Mouse (Mus musculus): ENCODE measurements around the gene Fam126b.
"Not testable (repeated sequence)": the region's sequence is repeated elsewhere in the genome, so short reads cannot be mapped to it uniquely, and the experiment has no call there.

Gene Fam126b

GRCm38 (mm10) chr1:58568456-58569130 is 17.5 kb downstream of the Fam126b start:
- no peak for DNase-seq (ENCODE audit: low spot score)

- DNase-seq (ENCODE audit: low spot score): no peak
Observed at GRCm38 (mm10) chr1:58566621-58567020, 19.5 kb downstream of the Fam126b start.

GRCm38 (mm10) chr1:58564981-58565380 is 21.1 kb downstream of the Fam126b start:
- DNase-seq (ENCODE audit: low spot score): no peak

DNA sequence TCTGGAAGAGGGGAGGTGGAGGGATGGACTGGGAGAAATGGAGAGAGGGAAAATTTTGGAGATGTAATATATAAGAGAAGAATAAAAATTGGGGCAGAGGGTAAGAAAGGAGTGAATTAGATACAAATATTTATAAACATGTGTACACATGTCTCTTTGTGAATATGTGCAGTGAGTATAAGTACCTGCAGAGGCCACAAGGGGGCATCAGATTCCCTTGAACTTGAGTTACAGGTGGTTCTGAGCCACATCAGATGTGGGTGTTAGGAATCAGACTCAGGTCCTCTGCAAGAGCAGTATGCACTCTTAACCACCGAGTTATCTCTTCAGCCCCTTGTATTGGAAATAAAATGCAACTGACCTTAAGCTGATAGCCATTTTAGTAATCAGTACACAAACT is 23.7 kb downstream of the Fam126b start:
- DNase-seq (ENCODE audit: low spot score): peak; percentile 27

- DNase-seq (ENCODE audit: low spot score): not testable (repeated sequence)
Observed at GRCm38 (mm10) chr1:58560370-58560769, 25.8 kb downstream of the Fam126b start.

DNA sequence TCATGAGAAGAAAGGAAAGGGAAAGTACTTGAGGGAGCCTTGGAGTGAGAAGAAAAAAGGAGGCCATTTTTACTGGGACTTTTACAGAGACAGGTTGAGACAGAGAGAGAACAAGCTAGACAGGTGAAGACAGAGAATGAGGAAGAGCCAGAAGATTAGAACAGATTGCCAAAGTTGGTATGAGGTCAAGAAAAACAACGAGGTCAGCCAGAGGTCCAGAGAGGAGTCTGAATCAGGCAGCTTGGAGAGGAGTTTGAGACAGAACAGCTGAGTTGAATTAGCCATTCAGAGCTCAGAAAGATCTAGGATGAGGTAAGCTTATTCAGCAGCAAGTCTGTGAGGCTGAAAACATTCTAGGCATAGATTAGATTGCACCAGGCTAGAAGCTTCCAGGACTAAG is 44.7 kb downstream of the Fam126b start:
- no peak for DNase-seq (ENCODE audit: low spot score)

DNA sequence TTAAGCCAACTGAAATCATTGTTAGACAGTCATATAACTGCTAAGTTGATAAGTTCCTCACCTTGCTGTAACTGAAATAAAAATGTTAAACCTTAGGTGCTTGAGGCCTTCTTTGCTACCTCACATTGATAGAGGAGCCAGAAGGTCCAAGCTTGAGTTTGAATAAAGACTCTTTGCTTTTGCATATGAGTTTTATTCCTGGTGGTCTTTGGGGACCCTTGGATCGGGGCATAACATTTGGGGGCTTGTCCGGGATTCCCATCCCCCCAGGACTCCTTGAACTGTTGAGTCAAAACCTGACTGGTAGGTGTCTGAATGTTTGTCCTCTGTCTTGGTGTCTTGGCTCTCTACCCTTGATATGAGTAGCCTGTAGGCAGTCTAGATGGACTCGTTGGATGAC is 78.9 kb downstream of the Fam126b start:
- no peak for DNase-seq (ENCODE audit: low spot score)

GRCm38 (mm10) chr1:58504577-58505254 is 81.4 kb downstream of the Fam126b start, which contains the start of gene Orc2:
Gene Orc2, minus strand, starts transcription at chr1:58505109.
- DNase-seq (ENCODE audit: low spot score): peak; percentile 89

DNA sequence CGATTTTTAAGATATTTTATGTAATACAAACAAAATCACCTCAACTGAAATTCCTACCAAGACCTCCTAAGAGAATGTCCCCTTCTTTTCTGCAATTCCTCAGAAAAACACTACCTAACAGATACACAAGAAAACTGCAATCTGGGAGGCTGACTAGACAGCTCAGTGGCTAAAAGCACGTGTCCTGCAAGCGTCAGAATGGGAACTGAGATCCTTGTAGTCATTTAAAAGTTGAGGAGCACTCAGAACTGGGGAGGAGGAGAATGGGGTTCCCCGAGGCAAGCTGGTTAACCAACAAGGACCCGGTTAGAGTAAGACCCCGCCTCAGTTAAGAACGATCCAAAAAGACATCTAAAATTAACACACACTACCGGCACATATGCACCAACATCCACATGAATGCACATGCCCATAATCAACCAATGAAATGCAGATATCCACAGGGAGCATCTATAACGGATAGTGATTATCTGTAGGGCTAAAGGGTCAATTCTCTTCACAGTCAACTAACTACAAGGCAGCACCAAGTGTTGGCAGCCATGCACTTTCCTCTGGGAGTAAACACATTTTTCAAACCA is 82.2 kb downstream of the Fam126b start:
- peak; percentile 11 for DNase-seq (ENCODE audit: low spot score)

GRCm38 (mm10) chr1:58503134-58503533 is 83.0 kb downstream of the Fam126b start:
- DNase-seq (ENCODE audit: low spot score): peak; percentile 2

DNA sequence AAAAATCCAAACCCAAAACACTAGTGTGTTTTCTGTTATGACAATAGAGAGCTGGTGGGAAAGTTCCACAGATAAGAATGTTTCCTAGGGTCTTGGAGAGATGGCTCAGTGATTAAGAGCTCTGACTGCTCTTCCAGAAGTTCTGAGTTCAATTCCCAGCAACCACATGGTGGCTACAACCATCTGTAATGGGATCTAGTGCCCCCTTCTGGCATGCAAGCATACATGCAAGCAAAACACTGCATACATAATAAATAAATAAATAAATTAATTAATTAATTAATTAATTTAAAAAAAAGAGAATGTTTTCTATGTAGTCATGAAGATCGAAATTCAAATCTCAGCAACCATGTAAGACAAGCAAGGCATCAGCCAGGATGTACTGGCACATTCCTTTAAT is 87.4 kb downstream of the Fam126b start:
- DNase-seq (ENCODE audit: low spot score): no peak

DNA sequence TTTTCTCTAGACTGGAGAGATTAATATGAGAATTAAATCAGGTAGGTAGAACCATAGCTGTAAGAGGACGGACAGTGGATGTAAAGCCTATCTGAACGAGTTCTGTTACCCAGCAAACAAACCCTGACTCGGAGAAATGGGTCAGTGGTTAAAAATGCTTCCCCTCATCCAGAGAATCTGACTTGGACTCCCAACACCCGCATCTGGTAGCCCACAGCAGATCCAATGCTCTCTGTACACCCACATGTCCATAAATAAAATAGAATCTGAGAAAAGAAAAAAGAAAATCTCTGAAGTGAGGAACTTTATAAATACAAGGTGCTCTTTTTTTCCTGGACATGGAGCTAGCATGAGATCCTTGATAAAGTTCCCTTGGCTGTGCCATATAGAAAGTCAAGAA is 88.4 kb downstream of the Fam126b start:
- DNase-seq (ENCODE audit: low spot score): no peak

DNA sequence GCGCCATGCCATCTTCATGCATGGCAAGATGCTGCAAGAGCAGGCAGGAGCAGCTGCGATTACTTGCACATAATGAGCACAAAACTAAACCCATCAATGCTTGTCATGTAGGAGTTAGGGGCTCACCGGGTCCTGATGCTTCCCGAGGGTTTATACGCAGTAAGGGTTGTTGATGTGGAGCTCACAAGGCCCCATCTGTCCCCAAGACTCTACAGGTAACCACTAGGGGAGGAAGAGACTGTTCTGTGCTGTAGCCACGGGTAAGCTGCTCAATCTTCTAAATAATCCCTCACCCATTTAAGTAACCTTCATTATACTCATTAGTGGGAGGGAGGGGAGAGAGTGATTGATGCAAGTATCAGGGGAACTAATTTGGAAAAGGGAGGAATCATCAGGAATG is 90.5 kb downstream of the Fam126b start:
- DNase-seq (ENCODE audit: low spot score): no peak

- no peak for DNase-seq (ENCODE audit: low spot score)
Observed at GRCm38 (mm10) chr1:58482647-58483046, 103.5 kb downstream of the Fam126b start.

DNA sequence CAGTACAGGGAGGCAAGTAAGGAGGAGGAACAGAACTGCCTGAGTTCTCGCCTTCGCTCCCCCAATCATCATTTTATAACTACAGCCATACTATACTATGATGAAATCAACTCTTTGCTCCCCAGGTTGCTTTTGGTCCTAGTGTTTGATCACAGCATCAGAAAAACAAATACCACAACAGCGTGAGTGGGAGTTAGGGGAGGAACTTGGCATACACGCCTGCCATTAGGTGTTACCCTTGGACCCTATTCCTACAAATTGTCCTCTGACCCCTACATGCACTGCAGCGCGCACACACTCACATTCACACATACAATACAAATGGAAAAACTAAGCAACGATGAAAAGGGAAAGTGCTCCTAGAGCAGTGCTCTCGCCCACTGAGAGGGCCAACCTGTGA is 110.5 kb downstream of the Fam126b start:
- no peak for DNase-seq (ENCODE audit: low spot score)

Measured in spleen, adult 12 weeks (tissue).